Mouse (Mus musculus) heart, adult 2 months (tissue): ENCODE measurements around the gene Mthfsd.

Source experiments
- CTCF ChIP-seq: fragments of 200-600 bp; IDR thresholded peaks from 2 replicates; pipeline ENCODE4 v1.8.1; 2022; ENCODE audit warnings: antibody characterized with exemption, mild to moderate bottlenecking, moderate library complexity
- EP300 ChIP-seq: fragments of 200-500 bp; IDR thresholded peaks from 2 replicates; pipeline ENCODE4 v1.6.1; 2011; ENCODE audit warnings: low read depth, low read length, control low read depth; ENCODE audit not compliant: insufficient read depth
- POLR2A ChIP-seq: fragments of 200-500 bp; IDR thresholded peaks from 2 replicates; pipeline ENCODE4 v1.6.1; 2011; ENCODE audit warnings: mild to moderate bottlenecking, low read depth, low read length, control low read depth; ENCODE audit not compliant: insufficient read depth

GRCm38 (mm10) chr8:121073174-121074107, 34.8 kb downstream of the Mthfsd start:
- TF ChIP-seq POLR2A (no peak), CTCF (no peak), EP300 (no peak)
